Mouse (Mus musculus) left cerebral cortex, postnatal 36 days (tissue): ENCODE results near the gene Wnt2. TPM values are rescaled to one million over a fixed set of nuclear protein-coding genes. Genes with fewer than 3 reads are reported as not detected.
A peak's percentile ranks its signal among the peaks of the same experiment; 100 is the strongest.

Experiments used
- DNase-seq, 2 experiments: peaks; one replicate each; pipeline ENCODE4 v3.0.0; 2021 to 2022; ENCODE audit warnings: low spot score in 2 of 2, mixed read lengths in 1 of 2
- intact Hi-C: fragments of 180-260 bp; cut with DNase I; formaldehyde crosslinking; loops from one replicate; pipeline ENCODE4 v1.15.1; 2025
- total RNA-seq, 2 experiments: library from RNA; stranded (reverse); gene quantifications; 2 replicates each; pipeline ENCODE4 v1.2.3; 2021

Wnt2 gene
- total RNA-seq = 1 to 10 TPM; 5.4 to 7.0 TPM

- peak; percentile 10 to 24 for DNase-seq
- intact Hi-C loops = no loop called here
These were observed at the start of gene Wnt2 for GRCm38 (mm10) chr6:18029746-18030656. Gene Wnt2 (minus strand): TSS chr6:18030585.

GRCm38 (mm10) chr6:18078615-18079014, 48.2 kb upstream of the Wnt2 start:
- intact Hi-C loops = loop anchor here (5.0 to 10.0 kb wide), 2 partner anchors 154 to 401 kb away; no protein-coding TSS in a partner anchor
- no peak for DNase-seq

GRCm38 (mm10) chr6:18076986-18077385, 46.6 kb upstream of the Wnt2 start:
- intact Hi-C loops = loop anchor here (5.0 to 10.0 kb wide), 2 partner anchors 152 to 400 kb away; no protein-coding TSS in a partner anchor
- no peak for DNase-seq

GRCm38 (mm10) chr6:18076577-18076976, 46.2 kb upstream of the Wnt2 start:
- intact Hi-C loops = loop anchor here (5.0 to 10.0 kb wide), 2 partner anchors 152 to 399 kb away; no protein-coding TSS in a partner anchor
- DNase-seq = no peak

GRCm38 (mm10) chr6:18057899-18058298, 27.5 kb upstream of the Wnt2 start:
- intact Hi-C loops = no loop called here
- no peak for DNase-seq

- intact Hi-C loops = no loop called here
- peak in 1 of 2 experiments; percentile 46 for DNase-seq
These were observed 21.3 kb upstream of the Wnt2 start for GRCm38 (mm10) chr6:18051702-18052101.

- no peak for DNase-seq
- intact Hi-C loops = no loop called here
These were observed 13.9 kb upstream of the Wnt2 start for GRCm38 (mm10) chr6:18044299-18044698.

- no peak for DNase-seq
- intact Hi-C loops = no loop called here
These were observed 12.8 kb upstream of the Wnt2 start for GRCm38 (mm10) chr6:18043172-18043571.

GRCm38 (mm10) chr6:18032271-18032670, 1.9 kb upstream of the Wnt2 start:
- DNase-seq = no peak
- intact Hi-C loops = no loop called here

GRCm38 (mm10) chr6:18031509-18032010, 1.2 kb upstream of the Wnt2 start:
- DNase-seq = peak; percentile 61 to 71
- intact Hi-C loops = no loop called here

- intact Hi-C loops = no loop called here
- no peak for DNase-seq
These were observed 603 bp upstream of the Wnt2 start for GRCm38 (mm10) chr6:18030868-18031508.

- DNase-seq = no peak
- intact Hi-C loops = no loop called here
These were observed 6.1 kb downstream of the Wnt2 start for GRCm38 (mm10) chr6:18024133-18024794.

GRCm38 (mm10) chr6:18013346-18013745, 17.0 kb downstream of the Wnt2 start:
- intact Hi-C loops = no loop called here
- DNase-seq = no peak

- DNase-seq = no peak
- intact Hi-C loops = no loop called here
These were observed 23.0 kb downstream of the Wnt2 start for GRCm38 (mm10) chr6:18007356-18007755.

- no peak for DNase-seq
- intact Hi-C loops = no loop called here
These were observed 28.3 kb downstream of the Wnt2 start for GRCm38 (mm10) chr6:18002065-18002464.

- intact Hi-C loops = no loop called here
- DNase-seq = no peak
These were observed 31.9 kb downstream of the Wnt2 start for GRCm38 (mm10) chr6:17998497-17998896.

- intact Hi-C loops = no loop called here
- no peak for DNase-seq
These were observed 35.2 kb downstream of the Wnt2 start for GRCm38 (mm10) chr6:17994956-17995790.

- no peak for DNase-seq
- intact Hi-C loops = no loop called here
These were observed 38.8 kb downstream of the Wnt2 start for GRCm38 (mm10) chr6:17991625-17992024.
